Mouse (Mus musculus): ENCODE measurements around the gene Gm10563. TPM values are rescaled to one million over a fixed set of nuclear protein-coding genes. Genes with fewer than 3 reads are reported as not detected.

Gm10563 gene
- total RNA-seq, 2 experiments from 2014 or later = not detected

- DNase-seq = peak; percentile 32 to 36
- intact Hi-C loops (cut with DNase I) = no loop called here
Observed at GRCm38 (mm10) chr4:155653451-155654182, 8.4 kb upstream of the Gm10563 start.

- intact Hi-C loops (cut with DNase I) = no loop called here
- peak; percentile 60 to 68 for DNase-seq
Observed at GRCm38 (mm10) chr4:155653086-155653450, 7.9 kb upstream of the Gm10563 start, which contains the start of gene Mmp23. TSS of gene Mmp23 (minus strand) at chr4:155653384.

- intact Hi-C loops (cut with DNase I) = no loop called here
- DNase-seq = no peak
Observed at GRCm38 (mm10) chr4:155652283-155653085, 7.3 kb upstream of the Gm10563 start.

GRCm38 (mm10) chr4:155651553-155652269 lies 6.5 kb upstream of the Gm10563 start:
- intact Hi-C loops (cut with DNase I) = no loop called here
- DNase-seq = peak in 1 of 2 experiments; percentile 31

- no peak for DNase-seq
- intact Hi-C loops (cut with DNase I) = no loop called here
Observed at GRCm38 (mm10) chr4:155649355-155649754, 4.1 kb upstream of the Gm10563 start.

GRCm38 (mm10) chr4:155645721-155646120 lies 513 bp upstream of the Gm10563 start:
- no peak for DNase-seq
- intact Hi-C loops (cut with DNase I) = no loop called here

- DNase-seq = no peak
- intact Hi-C loops (cut with DNase I) = no loop called here
Observed at GRCm38 (mm10) chr4:155643531-155643930, 1.7 kb downstream of the Gm10563 start.

- no peak for DNase-seq
- intact Hi-C loops (cut with DNase I) = no loop called here
Observed at GRCm38 (mm10) chr4:155635766-155636499, 9.3 kb downstream of the Gm10563 start.

GRCm38 (mm10) chr4:155630267-155630666 lies 14.9 kb downstream of the Gm10563 start:
- intact Hi-C loops (cut with DNase I) = no loop called here
- no peak for DNase-seq

GRCm38 (mm10) chr4:155624338-155625291 lies 20.6 kb downstream of the Gm10563 start, which contains the start of gene Cdk11b:
TSS of gene Cdk11b (plus strand) at chr4:155624854.
- intact Hi-C loops (cut with DNase I) = loop anchor here (1.0 to 5.0 kb wide), 4 partner anchors 23 to 138 kb away; partner anchors contain the start of genes Atad3a, Mib2, Slc35e2 and Ssu72

GRCm38 (mm10) chr4:155618321-155618720 lies 26.9 kb downstream of the Gm10563 start:
- no peak for DNase-seq
- intact Hi-C loops (cut with DNase I) = no loop called here

More at GRCm38 (mm10) chr4:155624338-155625291, 20.6 kb downstream of the Gm10563 start, which contains the start of gene Cdk11b:
- DNase-seq = peak; percentile 96

GRCm38 (mm10) chr4:155613264-155613663 lies 31.9 kb downstream of the Gm10563 start:
- no peak for DNase-seq
- intact Hi-C loops (cut with DNase I) = no loop called here

GRCm38 (mm10) chr4:155611860-155612259 lies 33.3 kb downstream of the Gm10563 start:
- DNase-seq = no peak
- intact Hi-C loops (cut with DNase I) = no loop called here

- no peak for DNase-seq
- intact Hi-C loops (cut with DNase I) = no loop called here
Observed at GRCm38 (mm10) chr4:155606825-155607224, 38.4 kb downstream of the Gm10563 start.

- intact Hi-C loops (cut with DNase I) = no loop called here
- DNase-seq = no peak
Observed at GRCm38 (mm10) chr4:155605132-155605531, 40.1 kb downstream of the Gm10563 start.

- intact Hi-C loops (cut with DNase I) = no loop called here
- no peak for DNase-seq
Observed at GRCm38 (mm10) chr4:155603801-155604200, 41.4 kb downstream of the Gm10563 start.

GRCm38 (mm10) chr4:155602753-155603152 lies 42.5 kb downstream of the Gm10563 start:
- intact Hi-C loops (cut with DNase I) = no loop called here
- no peak for DNase-seq

- intact Hi-C loops (cut with DNase I) = loop anchor here (1.0 kb wide), 1 partner anchor 22 kb away; the partner anchor contains the start of gene Cdk11b
- no peak for DNase-seq
Observed at GRCm38 (mm10) chr4:155601997-155602456, 43.2 kb downstream of the Gm10563 start.
